Mouse (Mus musculus) MEL (cell line): Measurements from ENCODE around the gene Ppp2r2d. TPM values are rescaled to one million over a fixed set of nuclear protein-coding genes. Genes with fewer than 3 reads are reported as not detected.

Experiments
- DNase-seq: peaks from one replicate; pipeline ENCODE4 v3.0.0; 2011; ENCODE audit warnings: low read depth, low spot score
- H3K27ac ChIP-seq: 2 replicates; pipeline ENCODE4 v1.5.1; 2012; ENCODE audit warnings: low read depth, mild to moderate bottlenecking, control low read depth, low read length, moderate library complexity; ENCODE audit not compliant: control insufficient read depth
- H3K27me3 ChIP-seq, 2 experiments: fragments of 150-350 bp in 1 of 2; sonication (generic) in 1 of 2; 2 replicates each; pipeline ENCODE4 v1.6.1; 2012; ENCODE audit warnings: low read length in 2 of 2, mild to moderate bottlenecking in 2 of 2, improper control_type of control experiment in 1 of 2, moderate library complexity in 1 of 2; ENCODE audit not compliant: insufficient read depth in 2 of 2, control insufficient read depth in 1 of 2
- H3K36me3 ChIP-seq, 2 experiments: 2 replicates each; pipeline ENCODE4 v1.6.1; 2012 to 2014; ENCODE audit warnings: low read length in 2 of 2, improper control_type of control experiment in 1 of 2, inconsistent platforms in 1 of 2, mild to moderate bottlenecking in 1 of 2; ENCODE audit not compliant: insufficient read depth in 2 of 2, control insufficient read depth in 1 of 2
- H3K4me1 ChIP-seq, 2 experiments: fragments of 150-350 bp in 1 of 2; sonication (generic) in 1 of 2; 2 replicates each; pipeline ENCODE4 v1.6.1; 2012; ENCODE audit warnings: low read length in 2 of 2, improper control_type of control experiment in 1 of 2, mild to moderate bottlenecking in 1 of 2; ENCODE audit not compliant: insufficient read depth in 2 of 2, control insufficient read depth in 1 of 2
- H3K4me3 ChIP-seq, 2 experiments: fragments of 150-350 bp in 1 of 2; sonication (generic) in 1 of 2; 2 replicates each; pipeline ENCODE4 v1.5.1; 2012; ENCODE audit warnings: low read depth in 2 of 2, low read length in 2 of 2, mild to moderate bottlenecking in 2 of 2, moderate library complexity in 2 of 2, control low read depth in 1 of 2, improper control_type of control experiment in 1 of 2; ENCODE audit not compliant: control insufficient read depth in 1 of 2, insufficient read depth in 1 of 2
- H3K79me2 ChIP-seq: 2 replicates; pipeline ENCODE4 v1.6.1; 2012; ENCODE audit warnings: mild to moderate bottlenecking, low read length, moderate library complexity; ENCODE audit not compliant: control insufficient read depth, poor library complexity, insufficient read depth
- H3K9ac ChIP-seq: 2 replicates; pipeline ENCODE4 v1.6.1; 2012; ENCODE audit warnings: low read depth, mild to moderate bottlenecking, control low read depth, low read length, moderate library complexity; ENCODE audit not compliant: control insufficient read depth, poor library complexity, severe bottlenecking
- H3K9me3 ChIP-seq: fragments of 150-350 bp; sonication (generic); replicated peaks from 2 replicates; pipeline ENCODE4 v1.6.1; 2012; ENCODE audit warnings: mild to moderate bottlenecking, low read length, improper control_type of control experiment, moderate library complexity; ENCODE audit not compliant: insufficient read depth
- CHD2 ChIP-seq: IDR thresholded peaks from 2 replicates; pipeline ENCODE4 v1.6.1; 2011; ENCODE audit warnings: low read length, improper control_type of control experiment
- CTCF ChIP-seq, 3 experiments: IDR thresholded peaks in 2 of 3; conservative IDR thresholded peaks in 1 of 3; 2 replicates each; pipeline ENCODE4 v1.5.1; 2011 to 2012; ENCODE audit warnings: low read length in 3 of 3, low read depth in 2 of 3, mild to moderate bottlenecking in 2 of 3, improper control_type of control experiment in 1 of 3, inconsistent platforms in 1 of 3, mixed read lengths in 1 of 3, moderate library complexity in 1 of 3; ENCODE audit not compliant: control insufficient read depth in 1 of 3, insufficient read depth in 1 of 3, poor library complexity in 1 of 3, severe bottlenecking in 1 of 3
- E2F4 ChIP-seq: IDR thresholded peaks from 2 replicates; pipeline ENCODE4 v1.6.1; 2011; ENCODE audit warnings: low read depth, low read length, improper control_type of control experiment, borderline replicate concordance
- ELF1 ChIP-seq: IDR thresholded peaks from 2 replicates; pipeline ENCODE4 v1.6.1; 2014; ENCODE audit warnings: low read depth, mild to moderate bottlenecking, inconsistent platforms, low read length, improper control_type of control experiment, moderate library complexity
- ETS1 ChIP-seq: IDR thresholded peaks from 2 replicates; pipeline ENCODE4 v1.6.1; 2012; ENCODE audit warnings: low read depth, mild to moderate bottlenecking, inconsistent platforms, low read length, improper control_type of control experiment, moderate library complexity
- HCFC1 ChIP-seq: IDR thresholded peaks from 2 replicates; pipeline ENCODE4 v1.6.1; 2012; ENCODE audit warnings: low read depth, mild to moderate bottlenecking, inconsistent platforms, low read length, improper control_type of control experiment, moderate library complexity
- JUND ChIP-seq: IDR thresholded peaks from 2 replicates; pipeline ENCODE4 v1.6.1; 2011; ENCODE audit warnings: low read depth, mild to moderate bottlenecking, improper control_type of control experiment, low read length
- MAFK ChIP-seq: IDR thresholded peaks from 2 replicates; pipeline ENCODE4 v1.6.1; 2011; ENCODE audit warnings: low read depth, mild to moderate bottlenecking, low read length, improper control_type of control experiment, borderline replicate concordance
- MAX ChIP-seq: IDR thresholded peaks from 2 replicates; pipeline ENCODE4 v1.6.1; 2011; ENCODE audit warnings: low read length, improper control_type of control experiment
- MAZ ChIP-seq: IDR thresholded peaks from 2 replicates; pipeline ENCODE4 v1.6.1; 2012; ENCODE audit warnings: low read depth, mild to moderate bottlenecking, inconsistent platforms, low read length, improper control_type of control experiment
- MEF2A ChIP-seq: IDR thresholded peaks from 2 replicates; pipeline ENCODE4 v1.6.1; 2014; ENCODE audit warnings: low read depth, mild to moderate bottlenecking, inconsistent platforms, low read length, improper control_type of control experiment; ENCODE audit not compliant: poor library complexity, insufficient replicate concordance, severe bottlenecking; ENCODE audit errors: extremely low read depth
- MXI1 ChIP-seq: IDR thresholded peaks from 2 replicates; pipeline ENCODE4 v1.6.1; 2011; ENCODE audit warnings: mild to moderate bottlenecking, low read depth, low read length, improper control_type of control experiment
- NELFE ChIP-seq: IDR thresholded peaks from 2 replicates; pipeline ENCODE4 v1.6.1; 2011; ENCODE audit warnings: low read depth, low read length, improper control_type of control experiment
- RAD21 ChIP-seq: IDR thresholded peaks from 2 replicates; pipeline ENCODE4 v1.6.1; 2011; ENCODE audit warnings: mild to moderate bottlenecking, low read depth, low read length, improper control_type of control experiment
- RCOR1 ChIP-seq: IDR thresholded peaks from 2 replicates; pipeline ENCODE4 v1.6.1; 2012; ENCODE audit warnings: low read depth, mild to moderate bottlenecking, inconsistent platforms, low read length, improper control_type of control experiment
- SIN3A ChIP-seq: IDR thresholded peaks from 2 replicates; pipeline ENCODE4 v1.6.1; 2012; ENCODE audit warnings: low read length, improper control_type of control experiment, inconsistent platforms
- SMC3 ChIP-seq: IDR thresholded peaks from 2 replicates; pipeline ENCODE4 v1.6.1; 2011; ENCODE audit warnings: low read depth, low read length, improper control_type of control experiment
- TAL1 ChIP-seq: IDR thresholded peaks from 2 replicates; pipeline ENCODE4 v1.6.1; 2012; ENCODE audit warnings: mild to moderate bottlenecking, inconsistent platforms, low read length, moderate library complexity, mixed read lengths
- TBP ChIP-seq: IDR thresholded peaks from 2 replicates; pipeline ENCODE4 v1.8.0; 2011; ENCODE audit warnings: low read depth, low read length, improper control_type of control experiment
- UBTF ChIP-seq: IDR thresholded peaks from 2 replicates; pipeline ENCODE4 v1.6.1; 2012; ENCODE audit warnings: low read depth, mild to moderate bottlenecking, inconsistent platforms, low read length, improper control_type of control experiment, moderate library complexity, borderline replicate concordance; ENCODE audit not compliant: insufficient read depth
- ZKSCAN1 ChIP-seq: IDR thresholded peaks from 2 replicates; pipeline ENCODE4 v1.6.1; 2012; ENCODE audit warnings: low read depth, mild to moderate bottlenecking, inconsistent platforms, low read length, improper control_type of control experiment, moderate library complexity
- ZNF384 ChIP-seq: IDR thresholded peaks from 2 replicates; pipeline ENCODE4 v1.6.1; 2012; ENCODE audit warnings: low read depth, mild to moderate bottlenecking, inconsistent platforms, low read length, improper control_type of control experiment
- polyA plus RNA-seq, 2 experiments: library from polyadenylated mRNA; stranded (reverse) in 1 of 2; unstranded in 1 of 2; fragments of >175 nt in 1 of 2; fragments of >200 nt in 1 of 2; gene quantifications; 2 replicates each; pipeline versions ENCODE4 v1.2.1 to v1.2.4; 2012; ENCODE audit warnings: low replicate concordance in 2 of 2, low read depth in 1 of 2; ENCODE audit not compliant: insufficient read length in 2 of 2, insufficient read depth in 1 of 2, missing spikeins in 1 of 2
- total RNA-seq: library from RNA; depleted of rRNA; stranded (reverse); fragments of 300-350 nt; gene quantifications from 2 replicates; pipeline ENCODE4 v1.2.3, GENCODE M21; 2012

The Ppp2r2d gene
- total and polyA plus RNA-seq, 3 experiments: 30.9 to 46.6 TPM; not detected in 1

DNA sequence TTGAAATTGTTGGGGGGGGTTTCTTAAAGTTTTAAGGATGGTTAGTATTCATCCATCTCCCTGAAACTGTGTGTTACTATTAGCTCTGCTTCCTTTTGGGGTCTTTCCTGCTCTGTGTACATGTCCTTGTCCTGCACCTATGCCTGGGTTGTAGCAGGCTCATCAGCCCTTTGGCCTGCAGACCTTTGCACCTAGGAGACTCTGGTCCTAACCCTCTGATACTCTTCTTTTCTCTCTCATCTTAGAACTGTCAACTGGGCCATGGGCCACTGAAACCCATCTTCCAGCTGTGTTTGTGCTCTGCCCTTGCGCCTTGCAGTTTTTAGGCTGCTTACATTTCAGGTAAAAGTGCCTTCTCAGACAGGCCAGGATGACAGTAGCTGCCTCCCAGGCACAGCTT lies 18.9 kb downstream of the Ppp2r2d start:
- no peak for DNase-seq
- Histone ChIP-seq H3K4me3 (no peak overlapping the region), H3K79me2 (peaks cover 10% of the 10 kb centered on the region), H3K9ac (no peak overlapping the region), H3K27ac (no peak overlapping the region), H3K36me3 (peaks cover 0 to 19% of the 10 kb centered on the region in 2 experiments), H3K9me3 (no peaks in the 10 kb centered on the region), H3K4me1 (no peaks in the 10 kb centered on the region), H3K27me3 (no peaks in the 10 kb centered on the region)
- TF ChIP-seq TBP (no peak), MEF2A (no peak), MXI1 (no peak), ZNF384 (no peak), TAL1 (no peak), CTCF (IDR thresholded peaks at IDR 0.05 in 2 of 3, conservative IDR thresholded peaks at IDR 0.05 in 1 of 3; ENCODE audit: control insufficient read depth in 1 of 3, insufficient read depth in 1 of 3, low read depth in 2 of 3, low read length in 3 of 3, poor library complexity in 1 of 3, severe bottlenecking in 1 of 3) (no peak), UBTF (no peak), E2F4 (no peak), ETS1 (no peak), SIN3A (no peak), MAFK (no peak), MAX (no peak), CHD2 (no peak), RAD21 (no peak), RCOR1 (no peak), MAZ (no peak), NELFE (no peak), ZKSCAN1 (no peak), JUND (no peak), HCFC1 (no peak)

DNA sequence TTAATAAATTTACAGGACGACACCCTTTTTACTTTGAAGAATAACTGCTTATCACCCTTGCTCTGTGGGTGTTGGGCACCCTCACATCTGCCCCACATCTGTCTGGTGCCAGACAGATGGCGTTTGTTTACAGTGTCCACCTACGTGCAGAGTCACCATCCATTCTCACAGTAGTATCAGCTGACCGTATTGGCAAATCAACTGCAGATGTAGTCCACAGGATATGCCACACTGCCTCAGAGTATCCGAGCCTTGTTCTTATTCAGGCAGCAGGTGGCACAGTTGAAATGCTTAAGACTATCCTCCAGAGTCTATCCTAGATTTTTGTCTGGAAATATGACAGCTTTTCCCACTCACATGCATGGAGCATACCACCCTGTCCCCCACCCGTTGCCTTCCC lies 21.4 kb downstream of the Ppp2r2d start:
- Histone ChIP-seq H3K4me1 (no peaks in the 10 kb centered on the region), H3K9ac (no peak overlapping the region), H3K4me3 (no peak overlapping the region), H3K36me3 (peaks cover 0 to 21% of the 10 kb centered on the region in 2 experiments; a peak in 3 of 4 replicates), H3K27ac (no peak overlapping the region), H3K9me3 (no peaks in the 10 kb centered on the region), H3K79me2 (peaks cover 10% of the 10 kb centered on the region), H3K27me3 (no peaks in the 10 kb centered on the region)
- no peak for DNase-seq
- TF ChIP-seq NELFE (no peak), TBP (no peak), SMC3 (no peak), ELF1 (no peak), RCOR1 (no peak)
